Mouse (Mus musculus) heart, embryonic 12.5 days (tissue): ENCODE results near the gene Slc25a28. TPM values are rescaled to one million over a fixed set of nuclear protein-coding genes. Genes with fewer than 3 reads are reported as not detected.

Experiments
- ATAC-seq: fragments of 200-750 bp; cut with Nextera tagmentation; 2 replicates; pipeline ENCODE4 v1.8.0; 2017; ENCODE audit warnings: moderate TSS enrichment, moderate library complexity; ENCODE audit not compliant: insufficient number of reproducible peaks, low FRiP score
- H3K27ac ChIP-seq: fragments of 300-500 bp; sonication (generic); 2 replicates; pipeline ENCODE4 v1.5.1; 2016; ENCODE audit warnings: mild to moderate bottlenecking, moderate library complexity; ENCODE audit not compliant: poor library complexity, severe bottlenecking
- H3K27me3 ChIP-seq: fragments of 300-500 bp; sonication (generic); replicated peaks from 2 replicates; pipeline ENCODE4 v1.6.1; 2016; ENCODE audit warnings: mild to moderate bottlenecking, moderate library complexity
- H3K36me3 ChIP-seq: fragments of 300-500 bp; sonication (generic); 2 replicates; pipeline ENCODE4 v1.6.1; 2016; ENCODE audit warnings: mild to moderate bottlenecking, moderate library complexity
- H3K4me1 ChIP-seq: fragments of 300-500 bp; sonication (generic); replicated peaks from 2 replicates; pipeline ENCODE4 v1.6.1; 2016; ENCODE audit warnings: mild to moderate bottlenecking
- H3K4me2 ChIP-seq: fragments of 300-500 bp; sonication (generic); 2 replicates; pipeline ENCODE4 v1.6.1; 2016; ENCODE audit warnings: mild to moderate bottlenecking, moderate library complexity
- H3K4me3 ChIP-seq: fragments of 300-500 bp; sonication (generic); 2 replicates; pipeline ENCODE4 v1.5.1; 2016; ENCODE audit warnings: mild to moderate bottlenecking
- H3K9ac ChIP-seq: fragments of 300-500 bp; sonication (generic); 2 replicates; pipeline ENCODE4 v1.6.1; 2016; ENCODE audit warnings: mild to moderate bottlenecking, moderate library complexity
- H3K9me3 ChIP-seq: fragments of 300-500 bp; sonication (generic); replicated peaks from 2 replicates; pipeline ENCODE4 v1.6.1; 2016; ENCODE audit warnings: mild to moderate bottlenecking, moderate library complexity
- WGBS: fragments of 180-500 bp; shearing (Covaris S2); methylation state at CpG from one replicate; pipeline ENCODE4 v1.1.7; 2016; 5-methylcytosine and 5-hydroxymethylcytosine counted together
- polyA plus RNA-seq: library from polyadenylated mRNA; unstranded; fragments of >200 nt; fragmentation: Nextera tagmentation; extraction: Ambion mirVana; gene quantifications from 2 replicates; pipeline ENCODE4 v1.2.1, GENCODE M21; 2016

The Slc25a28 gene
- 11.1 and 12.6 TPM in 2 replicates for polyA plus RNA-seq

DNA sequence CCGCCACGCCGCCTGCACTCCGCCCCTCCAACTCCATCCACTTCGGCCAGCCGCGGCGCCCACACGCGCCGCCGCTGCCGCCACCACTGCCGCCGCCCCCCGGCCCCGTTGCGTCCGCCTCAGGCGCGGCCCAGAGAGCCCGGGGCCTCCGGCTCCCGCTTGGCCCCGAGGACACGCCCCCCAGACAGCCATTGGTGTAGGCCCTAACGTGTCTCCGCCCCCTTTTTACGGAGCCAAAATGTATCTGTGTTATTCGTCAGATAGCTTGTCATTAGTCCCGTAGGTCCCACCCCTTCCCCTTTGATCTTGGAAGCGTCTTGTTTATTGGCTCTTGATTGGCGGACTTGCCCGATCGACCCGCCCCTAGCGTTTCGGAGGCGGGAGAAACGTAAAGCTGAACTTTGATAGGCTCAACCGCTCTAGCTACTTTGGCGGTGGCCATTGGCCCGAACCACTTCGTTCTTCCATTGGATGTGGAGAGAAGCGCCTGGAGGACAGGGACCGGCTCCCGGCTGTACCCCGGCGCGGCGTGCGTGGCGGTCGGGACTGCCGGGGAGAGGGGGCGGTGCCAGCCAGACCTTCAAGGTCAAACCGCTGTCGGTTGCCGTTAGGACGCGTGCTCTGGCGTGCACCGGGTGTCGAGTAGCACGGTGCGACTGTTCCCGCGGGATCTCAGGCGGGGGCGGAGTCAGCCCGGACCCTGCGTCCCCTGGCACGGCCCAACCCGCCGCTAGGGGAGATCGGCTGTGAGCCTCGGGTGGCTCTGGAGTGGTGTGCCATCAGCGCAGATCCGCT, at the start of gene Slc25a28:
Slc25a28 (minus strand) TSS at position 152 of the 795 bp plus-strand sequence.
- H3K4me3 ChIP-seq, result peak within 1 kb of the TSS; percentile 96
- peak within 1 kb of the TSS; percentile 85 for H3K9ac ChIP-seq
- H3K9me3 ChIP-seq, result no peaks in the 10 kb centered on the region
- peaks cover 21% of the 10 kb centered on the region for H3K4me1 ChIP-seq
- peaks cover 4% of the 10 kb centered on the region; the same call in 1 of the 2 replicates for H3K27me3 ChIP-seq
- peak within 1 kb of the TSS; percentile 87 for H3K4me2 ChIP-seq
- peak within 1 kb of the TSS; percentile 94 for H3K27ac ChIP-seq
- no peaks in the 10 kb centered on the region for H3K36me3 ChIP-seq
- ATAC-seq, result peak; percentile 97
- under 1% methylated on average over 78 of the region's 79 CpGs for WGBS

DNA sequence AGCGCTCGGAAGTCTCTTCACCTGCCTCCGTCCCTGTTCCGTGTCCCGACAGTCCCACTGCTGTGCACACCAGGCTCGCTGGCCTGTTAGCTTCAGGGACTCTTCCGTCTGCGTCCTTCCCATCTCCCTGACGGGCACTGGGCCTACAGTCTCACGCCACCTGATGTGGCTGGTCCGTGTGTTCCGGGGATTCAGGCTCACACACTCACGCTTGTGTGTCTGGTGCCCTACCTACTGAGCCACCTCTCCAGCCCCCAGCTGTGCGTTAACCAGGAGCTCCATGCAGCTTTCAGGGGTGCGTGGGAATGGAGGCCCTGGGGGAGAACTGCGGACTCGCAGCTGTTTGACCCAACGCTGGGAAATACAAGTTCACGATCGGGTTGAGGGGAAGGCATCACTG, 49.5 kb upstream of the Slc25a28 start:
- H3K27me3 ChIP-seq, result peaks cover 59% of the 10 kb centered on the region
- peaks cover 79% of the 10 kb centered on the region for H3K36me3 ChIP-seq
- H3K9ac ChIP-seq, result no peak overlapping the region
- H3K4me2 ChIP-seq, result no peak overlapping the region
- no peak overlapping the region for H3K4me3 ChIP-seq
- no peak overlapping the region for H3K27ac ChIP-seq
- ATAC-seq, result no peak
- no peaks in the 10 kb centered on the region for H3K9me3 ChIP-seq
- 0 out of 2 replicates have a peak, but pooled peaks cover 4% of the 10 kb centered on the region for H3K4me1 ChIP-seq
- WGBS, result 91% methylated on average over 20 of the region's 20 CpGs

DNA sequence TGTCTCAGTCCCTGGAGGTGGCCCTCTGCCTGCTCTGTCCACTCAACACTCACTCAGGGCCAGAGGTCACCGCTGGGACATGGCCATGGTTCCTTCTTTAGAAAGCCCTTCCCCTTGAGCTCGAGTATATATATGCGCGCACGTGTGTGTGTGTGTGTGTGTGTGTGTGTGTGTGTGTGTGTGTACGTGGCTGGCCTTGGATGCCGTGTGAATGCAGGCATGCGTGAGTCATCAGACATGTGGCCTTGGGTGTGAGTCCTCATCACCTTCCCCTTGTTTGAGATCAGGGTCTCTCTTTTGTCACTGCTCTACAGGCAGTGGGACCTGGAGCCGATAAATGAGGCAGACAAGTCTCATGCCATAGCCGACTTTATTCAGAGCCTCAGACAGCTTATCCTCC, 48.8 kb upstream of the Slc25a28 start:
- Histone ChIP-seq H3K27me3 (peaks cover 64% of the 10 kb centered on the region), H3K27ac (no peak overlapping the region), H3K4me2 (no peak overlapping the region), H3K9ac (no peak overlapping the region), H3K9me3 (no peaks in the 10 kb centered on the region), H3K4me1 (0 out of 2 replicates have a peak, but pooled peaks cover 4% of the 10 kb centered on the region), H3K4me3 (no peak overlapping the region), H3K36me3 (peaks cover 78% of the 10 kb centered on the region)
- ATAC-seq, result no peak
- 80% methylated on average over 10 of the region's 10 CpGs for WGBS

DNA sequence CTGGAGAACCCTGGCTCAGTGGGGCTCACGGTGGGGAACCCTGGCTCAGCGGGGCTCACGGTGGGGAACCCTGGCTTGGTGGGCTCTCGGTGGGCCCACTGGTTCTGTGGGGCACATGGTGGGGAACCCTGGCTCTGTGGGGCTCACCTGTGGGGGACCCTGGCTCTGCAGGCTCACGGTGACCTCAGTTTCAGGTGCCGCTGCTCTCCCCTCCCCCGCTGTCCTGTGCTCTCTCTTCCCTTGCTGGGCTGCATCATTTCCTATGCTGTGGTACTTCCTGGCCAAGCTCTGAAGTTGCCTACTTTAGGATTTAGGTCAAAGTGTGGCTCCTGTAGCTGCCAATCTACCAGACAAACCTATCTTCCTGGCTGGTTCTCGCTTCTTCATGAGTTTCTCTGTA, 48.2 kb upstream of the Slc25a28 start:
- Histone ChIP-seq H3K4me1 (0 out of 2 replicates have a peak, but pooled peaks cover 4% of the 10 kb centered on the region), H3K27me3 (peaks cover 64% of the 10 kb centered on the region), H3K4me3 (no peak overlapping the region), H3K4me2 (no peak overlapping the region), H3K36me3 (peaks cover 78% of the 10 kb centered on the region), H3K9me3 (no peaks in the 10 kb centered on the region), H3K27ac (no peak overlapping the region), H3K9ac (no peak overlapping the region)
- 77% methylated on average over 8 of the region's 8 CpGs for WGBS
- ATAC-seq, result no peak

DNA sequence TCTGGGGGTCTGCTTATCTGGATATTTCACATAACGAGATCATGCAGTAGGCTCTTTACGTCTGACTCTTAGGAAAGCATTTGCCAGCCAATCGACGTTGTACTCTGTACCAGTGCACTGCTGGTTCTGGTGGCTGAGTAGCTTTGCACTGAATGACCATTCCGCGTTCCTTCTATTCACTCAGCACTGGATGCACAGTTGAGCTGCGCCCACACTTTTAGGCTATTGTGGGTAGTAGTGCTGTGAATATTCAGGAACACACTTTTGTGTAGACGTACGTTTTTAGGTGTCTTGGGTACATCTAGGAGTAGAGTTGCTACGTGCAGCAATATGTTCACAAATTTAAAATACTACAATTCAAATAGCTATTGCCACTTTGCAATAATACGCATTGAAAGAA, 45.4 kb upstream of the Slc25a28 start:
- H3K27ac ChIP-seq, result no peak overlapping the region
- no peak overlapping the region for H3K4me2 ChIP-seq
- 87% methylated on average over 11 of the region's 11 CpGs for WGBS
- peaks cover 57% of the 10 kb centered on the region for H3K36me3 ChIP-seq
- H3K4me1 ChIP-seq, result 0 out of 2 replicates have a peak, but pooled peaks cover 4% of the 10 kb centered on the region
- no peak overlapping the region for H3K9ac ChIP-seq
- H3K9me3 ChIP-seq, result no peaks in the 10 kb centered on the region
- H3K4me3 ChIP-seq, result no peak overlapping the region
- ATAC-seq, result no peak
- H3K27me3 ChIP-seq, result peaks cover 66% of the 10 kb centered on the region

DNA sequence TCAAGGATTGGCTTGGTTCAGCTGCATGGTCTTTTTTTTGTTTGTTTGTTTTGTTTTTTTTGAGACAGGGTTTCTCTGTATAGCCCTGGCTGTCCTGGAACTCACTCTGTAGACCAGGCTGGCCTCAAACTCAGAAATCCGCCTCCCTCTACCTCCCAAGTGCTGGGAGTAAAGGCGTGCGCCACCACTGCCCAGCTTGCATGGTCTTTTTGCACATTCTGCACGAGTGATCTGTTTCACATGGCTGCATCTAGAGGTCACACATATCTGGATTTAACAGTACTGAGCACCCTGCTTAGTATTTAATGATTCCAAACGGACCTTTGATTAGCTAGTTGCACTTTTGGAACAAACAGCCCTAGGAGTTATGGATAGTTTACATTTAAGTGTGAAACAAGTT, 37.3 kb upstream of the Slc25a28 start:
- H3K9ac ChIP-seq, result no peak overlapping the region
- H3K9me3 ChIP-seq, result no peaks in the 10 kb centered on the region
- 84% methylated on average over 5 of the region's 5 CpGs for WGBS
- H3K27me3 ChIP-seq, result peaks cover 41% of the 10 kb centered on the region
- H3K36me3 ChIP-seq, result peaks cover 32% of the 10 kb centered on the region
- no peak for ATAC-seq
- no peak overlapping the region for H3K27ac ChIP-seq
- H3K4me3 ChIP-seq, result no peak overlapping the region
- H3K4me1 ChIP-seq, result no peaks in the 10 kb centered on the region
- H3K4me2 ChIP-seq, result no peak overlapping the region

DNA sequence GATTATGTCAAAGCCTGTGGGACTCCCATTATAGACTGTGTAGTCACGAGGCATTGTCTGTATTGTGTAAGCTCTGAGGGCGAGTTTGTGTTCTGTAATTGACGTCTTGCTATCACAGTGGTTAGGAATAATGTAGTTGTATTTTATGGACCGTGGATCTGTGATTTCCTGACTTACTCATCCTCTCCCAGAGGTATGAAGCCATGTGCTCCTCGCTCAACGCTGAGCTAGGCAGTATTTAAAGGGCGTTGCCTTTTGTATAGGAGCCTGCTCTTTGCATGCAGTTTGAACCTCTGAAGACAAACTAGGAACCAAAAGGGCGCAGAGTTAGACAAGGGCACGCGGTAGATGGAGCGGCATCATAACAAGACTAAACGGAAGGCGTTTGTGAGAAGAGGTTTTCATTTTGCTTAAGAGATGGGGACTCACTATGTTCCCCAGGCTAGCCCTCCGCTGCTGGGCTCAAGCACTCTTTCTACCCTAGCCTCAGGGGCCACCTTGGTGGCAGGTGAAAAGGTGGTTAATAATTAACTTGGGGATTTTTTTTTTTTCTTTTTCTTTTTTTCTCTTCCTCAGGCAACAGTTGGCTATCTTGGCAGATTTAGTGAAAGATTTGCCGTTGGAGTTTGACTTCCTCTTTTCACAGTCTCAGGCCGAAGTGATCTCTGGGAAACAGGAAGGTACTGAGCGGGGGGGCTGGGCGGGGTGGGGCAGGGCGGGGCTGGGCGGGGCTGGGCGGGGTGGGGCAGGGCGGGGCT, 36.7 kb upstream of the Slc25a28 start:
- WGBS, result 59% methylated on average over 22 of the region's 22 CpGs
- ATAC-seq, result no peak

DNA sequence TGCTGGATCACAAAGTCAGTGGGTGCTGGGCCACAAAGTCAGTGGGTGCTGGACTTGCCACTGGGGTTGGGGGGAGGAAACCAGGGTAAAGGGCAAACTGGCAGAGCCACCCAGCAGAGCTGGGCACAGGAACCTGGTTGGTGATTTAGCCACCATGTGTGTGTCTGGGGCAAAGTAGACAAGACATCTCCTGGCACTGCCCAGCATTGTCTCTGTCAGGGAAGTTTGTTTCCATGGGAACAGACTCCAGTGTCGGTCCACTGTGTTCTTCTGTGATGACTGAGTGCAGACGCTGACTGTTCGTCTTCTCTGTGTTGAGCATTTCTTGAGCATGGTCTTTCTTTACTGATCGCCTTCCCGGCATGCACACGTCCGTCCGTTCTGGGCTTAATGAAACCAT, 34.6 kb upstream of the Slc25a28 start:
- H3K4me2 ChIP-seq, result no peak overlapping the region
- no peak for ATAC-seq
- H3K9me3 ChIP-seq, result no peaks in the 10 kb centered on the region
- no peaks in the 10 kb centered on the region for H3K4me1 ChIP-seq
- 85% methylated on average over 8 of the region's 8 CpGs for WGBS
- H3K4me3 ChIP-seq, result no peak overlapping the region
- peaks cover 48% of the 10 kb centered on the region for H3K27me3 ChIP-seq
- H3K27ac ChIP-seq, result no peak overlapping the region
- peaks cover 54% of the 10 kb centered on the region for H3K36me3 ChIP-seq
- no peak overlapping the region for H3K9ac ChIP-seq

More for the DNA sequence above, 36.7 kb upstream of the Slc25a28 start:
- Histone ChIP-seq H3K9me3 (no peaks in the 10 kb centered on the region), H3K4me3 (no peak overlapping the region), H3K4me2 (no peak overlapping the region), H3K27ac (no peak overlapping the region), H3K36me3 (peaks cover 37% of the 10 kb centered on the region), H3K27me3 (peaks cover 41% of the 10 kb centered on the region), H3K4me1 (no peaks in the 10 kb centered on the region), H3K9ac (no peak overlapping the region)

DNA sequence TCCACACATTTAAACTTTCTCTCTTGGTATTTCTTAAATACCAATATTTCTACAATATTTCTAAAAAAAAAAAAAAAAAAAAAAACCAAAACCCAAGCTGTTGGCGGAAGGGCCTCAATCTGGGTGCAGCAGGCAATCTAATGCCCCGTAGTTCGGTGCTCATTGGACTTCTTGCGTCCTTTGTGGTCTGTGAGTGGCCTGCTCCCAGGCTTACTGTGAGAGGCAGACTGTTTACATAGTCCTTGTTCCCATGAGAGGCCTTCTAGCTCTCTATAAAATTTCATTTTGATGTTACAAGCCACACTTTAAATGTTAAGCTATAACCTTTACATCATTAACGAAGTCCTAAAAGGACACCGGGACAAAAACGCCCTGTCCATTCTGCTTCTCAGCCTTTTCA, 33.5 kb upstream of the Slc25a28 start:
- H3K9me3 ChIP-seq, result no peaks in the 10 kb centered on the region
- peaks cover 43% of the 10 kb centered on the region for H3K27me3 ChIP-seq
- ATAC-seq, result no peak
- no peak overlapping the region for H3K9ac ChIP-seq
- H3K4me3 ChIP-seq, result no peak overlapping the region
- peaks cover 58% of the 10 kb centered on the region for H3K36me3 ChIP-seq
- H3K4me2 ChIP-seq, result no peak overlapping the region
- no peaks in the 10 kb centered on the region for H3K4me1 ChIP-seq
- 93% methylated on average over 7 of the region's 7 CpGs for WGBS
- no peak overlapping the region for H3K27ac ChIP-seq

DNA sequence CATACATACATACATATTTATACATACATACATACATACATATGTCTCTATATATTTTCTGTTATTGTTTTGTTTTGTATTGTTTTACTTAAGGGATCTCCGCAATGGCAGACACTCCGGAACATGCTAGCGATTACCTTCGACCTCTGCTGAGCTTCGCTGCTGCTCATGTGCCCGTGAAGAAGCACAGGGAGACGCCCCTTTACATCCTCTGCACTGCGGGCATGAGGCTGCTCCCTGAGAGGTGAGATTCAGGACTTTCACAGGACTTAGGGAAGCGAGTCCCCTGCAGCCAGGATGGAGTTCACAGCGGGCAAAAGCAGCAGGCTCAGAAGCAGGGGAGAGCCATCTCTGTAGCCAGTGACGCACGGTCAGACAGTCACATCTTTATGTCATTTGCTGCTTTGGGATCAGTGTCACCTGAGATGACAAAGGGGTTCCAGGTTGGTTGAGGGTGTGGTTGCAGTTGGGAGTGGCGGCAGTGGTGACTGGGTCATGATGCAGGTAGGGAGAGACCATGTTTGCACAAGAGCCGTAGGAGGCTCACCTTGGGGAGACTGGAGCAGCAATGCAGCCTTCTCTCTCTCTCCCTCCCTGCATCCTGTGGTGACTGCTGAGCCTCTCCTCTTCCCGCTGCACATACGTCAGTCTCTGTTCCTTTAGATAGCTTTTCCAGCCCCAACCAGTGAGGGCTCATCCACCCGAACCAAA, 30.3 kb upstream of the Slc25a28 start:
- WGBS, result 87% methylated on average over 17 of the region's 17 CpGs
- no peak overlapping the region for H3K9ac ChIP-seq
- H3K36me3 ChIP-seq, result peaks cover 76% of the 10 kb centered on the region
- no peak overlapping the region for H3K4me2 ChIP-seq
- peaks cover 32% of the 10 kb centered on the region for H3K27me3 ChIP-seq
- no peak overlapping the region for H3K27ac ChIP-seq
- H3K4me3 ChIP-seq, result no peak overlapping the region
- ATAC-seq, result no peak
- H3K4me1 ChIP-seq, result no peaks in the 10 kb centered on the region
- peaks cover 5% of the 10 kb centered on the region; the same call in 1 of the 2 replicates for H3K9me3 ChIP-seq

DNA sequence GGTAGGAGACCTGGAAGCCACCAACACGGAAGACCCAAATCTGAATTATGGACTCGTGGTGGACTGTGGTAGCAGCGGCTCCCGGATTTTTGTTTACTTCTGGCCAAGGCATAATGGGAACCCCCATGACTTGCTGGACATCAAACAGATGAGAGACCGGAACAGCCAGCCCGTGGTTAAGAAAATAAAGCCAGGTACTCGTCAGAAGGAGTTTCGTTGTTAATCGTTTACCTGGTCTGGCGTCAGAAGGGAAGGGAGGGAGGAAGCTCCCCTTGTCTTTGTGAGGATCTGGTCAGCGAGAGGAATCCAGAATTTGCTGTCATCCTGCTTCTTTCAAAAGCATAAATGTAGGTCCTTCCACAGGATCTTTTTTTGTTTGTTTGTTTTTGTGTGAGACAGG, 29.5 kb upstream of the Slc25a28 start:
- H3K4me3 ChIP-seq, result no peak overlapping the region
- peaks cover 74% of the 10 kb centered on the region for H3K36me3 ChIP-seq
- 81% methylated on average over 11 of the region's 11 CpGs for WGBS
- no peak overlapping the region for H3K27ac ChIP-seq
- peaks cover 27% of the 10 kb centered on the region for H3K27me3 ChIP-seq
- no peak overlapping the region for H3K4me2 ChIP-seq
- no peak for ATAC-seq
- no peaks in the 10 kb centered on the region for H3K4me1 ChIP-seq
- peaks cover 5% of the 10 kb centered on the region; the same call in 1 of the 2 replicates for H3K9me3 ChIP-seq
- H3K9ac ChIP-seq, result no peak overlapping the region
